Mouse (Mus musculus): ENCODE measurements around the gene Nme2. TPM values are rescaled to one million over a fixed set of nuclear protein-coding genes. Genes with fewer than 3 reads are reported as not detected.
"Not testable (repeated sequence)": the region's sequence is repeated elsewhere in the genome, so short reads cannot be mapped to it uniquely, and the experiment has no call there.

Nme2 gene
- total RNA-seq, 1 experiment from 2014 or later, result 40.9 TPM

- ATAC-seq (ENCODE audit: extremely low read depth, insufficient number of reproducible peaks, low FRiP score, poor library complexity, severe bottlenecking), result no peak
These were observed 12.7 kb upstream of the Nme2 start for GRCm38 (mm10) chr11:93968848-93969128.

DNA sequence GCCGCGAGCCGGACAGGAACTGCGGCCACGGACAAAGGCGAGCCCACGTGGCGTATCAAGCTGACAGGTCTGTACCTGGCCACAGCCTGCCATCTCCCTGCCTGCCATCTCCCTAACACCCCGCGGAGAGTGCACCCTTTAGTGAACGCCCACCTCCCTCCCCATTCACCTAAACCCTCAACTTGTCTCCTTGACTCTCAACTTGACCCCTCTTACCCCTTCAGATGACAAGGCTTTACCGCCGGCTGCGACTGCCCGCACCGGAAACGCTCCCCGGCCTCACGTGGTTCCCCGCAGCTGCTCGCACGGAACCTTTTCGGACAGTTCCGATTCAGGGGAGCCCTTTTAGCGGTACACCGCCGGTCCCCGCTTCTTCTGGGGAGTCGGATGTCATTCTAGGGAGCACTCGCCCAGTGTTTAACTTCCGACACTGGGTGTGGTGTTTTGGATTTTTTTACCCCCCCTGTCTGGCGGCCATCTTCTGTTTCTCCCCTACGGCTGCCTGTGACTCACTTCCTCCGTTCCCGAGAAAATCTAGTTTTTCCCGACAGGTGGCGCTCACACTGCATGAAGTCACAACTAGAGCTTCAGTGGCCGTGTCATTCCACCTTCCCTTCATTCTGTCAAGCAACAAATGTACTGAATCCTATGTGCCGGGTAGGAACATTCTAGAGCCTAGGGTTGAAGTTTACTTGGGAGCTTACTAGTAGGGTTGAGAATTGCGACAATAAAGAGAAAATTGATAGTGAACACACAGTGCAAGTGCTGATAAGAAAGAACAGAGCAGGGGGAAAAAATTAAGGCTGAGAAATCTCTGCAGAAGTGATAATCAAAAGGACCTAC lies 12.2 kb upstream of the Nme2 start, which contains the start of the genes Gm20390 and Nme1:
Gene Gm20390 (minus strand): TSS at position 289 of the 843 bp plus-strand sequence.
Gene Nme1 (minus strand): TSS at position 517 of the 843 bp plus-strand sequence.
- ATAC-seq (ENCODE audit: extremely low read depth, insufficient number of reproducible peaks, low FRiP score, poor library complexity, severe bottlenecking), result peak; percentile 97

DNA sequence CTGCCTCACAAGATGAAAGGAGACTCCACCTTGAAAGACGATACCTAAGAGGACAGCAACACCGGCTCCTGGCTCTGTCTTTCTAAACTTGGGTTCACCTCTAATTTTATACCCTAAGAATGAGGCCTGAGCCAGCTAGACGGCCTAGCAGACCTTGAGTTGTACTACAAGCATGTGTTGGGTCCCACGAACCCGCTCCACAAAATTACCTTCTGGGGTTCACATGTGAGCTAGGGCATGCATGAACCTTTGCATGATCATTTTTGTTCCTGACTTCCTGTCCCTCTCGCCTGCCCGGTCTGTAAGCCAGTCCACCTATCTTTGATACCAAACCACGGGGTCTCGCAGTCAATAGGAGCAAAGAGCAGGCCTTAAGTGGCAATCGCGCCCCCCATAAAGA lies 11.3 kb upstream of the Nme2 start:
- ATAC-seq (ENCODE audit: extremely low read depth, insufficient number of reproducible peaks, low FRiP score, poor library complexity, severe bottlenecking), result no peak

GRCm38 (mm10) chr11:93965391-93965790 lies 9.3 kb upstream of the Nme2 start:
- no peak for ATAC-seq (ENCODE audit: extremely low read depth, insufficient number of reproducible peaks, low FRiP score, poor library complexity, severe bottlenecking)

DNA sequence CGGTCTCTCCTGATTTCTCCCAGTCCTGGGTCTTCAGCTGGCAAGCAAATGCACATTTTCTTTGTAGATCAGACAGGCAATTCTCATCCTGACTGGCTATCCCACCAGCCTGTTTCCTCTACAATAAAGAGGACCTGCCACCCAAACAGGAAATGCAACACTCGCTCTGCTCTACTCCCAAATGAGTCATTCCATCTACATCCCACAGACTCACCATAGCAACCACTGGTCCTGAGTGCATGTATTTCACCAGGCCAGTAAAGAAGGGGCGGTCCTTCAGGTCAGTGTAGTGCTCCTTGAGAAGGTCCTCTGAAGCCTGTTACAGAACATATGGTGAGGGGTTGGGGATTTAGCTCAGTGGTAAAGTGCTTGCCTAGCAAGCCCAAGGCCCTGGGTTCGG lies 7.0 kb upstream of the Nme2 start:
- no peak for ATAC-seq (ENCODE audit: extremely low read depth, insufficient number of reproducible peaks, low FRiP score, poor library complexity, severe bottlenecking)

GRCm38 (mm10) chr11:93961482-93961881 lies 5.4 kb upstream of the Nme2 start:
- ATAC-seq (ENCODE audit: extremely low read depth, insufficient number of reproducible peaks, low FRiP score, poor library complexity, severe bottlenecking), result no peak

GRCm38 (mm10) chr11:93957746-93958145 lies 1.7 kb upstream of the Nme2 start:
- ATAC-seq (ENCODE audit: extremely low read depth, insufficient number of reproducible peaks, low FRiP score, poor library complexity, severe bottlenecking), result no peak

DNA sequence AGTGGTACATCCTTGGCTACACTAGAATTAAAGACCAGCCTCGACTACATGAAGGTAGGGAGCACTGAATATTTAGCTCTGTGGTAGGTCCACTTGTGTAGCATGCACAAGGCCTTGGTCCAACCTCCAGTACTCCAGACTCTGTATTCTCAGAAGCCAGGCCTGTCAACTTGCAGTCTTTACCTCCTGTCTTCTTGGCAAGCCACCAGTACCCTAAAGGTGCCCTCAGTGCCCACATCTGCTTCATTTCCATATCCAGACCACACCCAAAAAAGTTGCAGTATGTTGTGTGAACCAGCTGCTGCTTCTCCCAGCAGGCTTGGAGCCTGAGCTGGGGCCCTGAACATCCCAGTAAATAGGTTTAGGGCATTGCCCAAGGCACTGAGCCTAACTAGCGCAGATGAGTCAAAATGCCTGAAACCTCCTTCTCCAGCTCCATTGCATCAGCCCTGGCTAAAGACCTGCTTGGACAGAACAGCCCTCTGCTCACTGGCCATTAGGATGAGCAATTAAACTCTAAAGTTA lies 1.0 kb upstream of the Nme2 start:
- ATAC-seq (ENCODE audit: extremely low read depth, insufficient number of reproducible peaks, low FRiP score, poor library complexity, severe bottlenecking), result no peak

- peak; percentile 94 for ATAC-seq (ENCODE audit: extremely low read depth, insufficient number of reproducible peaks, low FRiP score, poor library complexity, severe bottlenecking)
These were observed 556 bp downstream of the Nme2 start for GRCm38 (mm10) chr11:93955256-93956150.

GRCm38 (mm10) chr11:93954738-93955255 lies 1.3 kb downstream of the Nme2 start:
- no peak for ATAC-seq (ENCODE audit: extremely low read depth, insufficient number of reproducible peaks, low FRiP score, poor library complexity, severe bottlenecking)

- ATAC-seq (ENCODE audit: extremely low read depth, insufficient number of reproducible peaks, low FRiP score, poor library complexity, severe bottlenecking), result no peak
These were observed 3.7 kb downstream of the Nme2 start for GRCm38 (mm10) chr11:93952376-93952775.

DNA sequence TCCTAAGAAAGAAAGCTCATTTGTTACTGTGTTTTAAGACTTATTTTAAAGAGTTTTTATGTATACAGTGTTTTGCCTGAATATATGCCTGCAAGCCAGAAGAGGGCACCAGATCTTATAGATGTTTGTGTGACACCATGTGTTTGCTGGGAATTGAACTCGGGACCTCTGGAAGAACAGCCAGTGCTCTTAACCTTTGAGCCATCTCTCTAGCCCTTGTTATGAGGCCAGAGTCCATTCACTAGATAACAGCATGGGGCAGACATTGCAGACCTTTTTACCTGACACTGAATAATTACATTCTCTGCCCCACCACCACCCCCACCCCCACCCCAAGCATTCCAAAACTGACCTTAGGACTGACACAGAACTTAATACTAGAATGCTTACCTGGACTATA lies 6.0 kb downstream of the Nme2 start:
- ATAC-seq (ENCODE audit: extremely low read depth, insufficient number of reproducible peaks, low FRiP score, poor library complexity, severe bottlenecking), result no peak

- no peak for ATAC-seq (ENCODE audit: extremely low read depth, insufficient number of reproducible peaks, low FRiP score, poor library complexity, severe bottlenecking)
These were observed 7.0 kb downstream of the Nme2 start for GRCm38 (mm10) chr11:93948887-93949567.

DNA sequence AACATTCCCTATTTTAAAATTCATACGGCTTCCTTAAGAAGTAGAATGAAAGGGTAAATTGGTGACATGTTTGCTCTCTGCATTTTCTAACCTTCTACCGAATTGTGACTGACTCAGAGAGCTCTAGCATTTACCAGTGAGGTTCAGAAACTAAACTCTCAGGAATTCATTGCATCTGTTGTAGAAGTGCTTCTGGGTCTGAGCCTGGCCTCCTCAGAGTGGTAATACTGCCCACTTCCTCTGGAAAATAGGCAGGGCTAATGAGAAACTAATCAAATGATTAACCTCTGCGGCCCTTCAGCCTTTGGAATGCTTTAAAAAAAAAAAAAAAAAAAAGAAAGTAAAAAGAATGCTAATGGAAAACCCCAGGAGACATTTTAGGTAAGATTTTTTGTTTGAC lies 11.1 kb downstream of the Nme2 start:
- no peak for ATAC-seq (ENCODE audit: extremely low read depth, insufficient number of reproducible peaks, low FRiP score, poor library complexity, severe bottlenecking)

DNA sequence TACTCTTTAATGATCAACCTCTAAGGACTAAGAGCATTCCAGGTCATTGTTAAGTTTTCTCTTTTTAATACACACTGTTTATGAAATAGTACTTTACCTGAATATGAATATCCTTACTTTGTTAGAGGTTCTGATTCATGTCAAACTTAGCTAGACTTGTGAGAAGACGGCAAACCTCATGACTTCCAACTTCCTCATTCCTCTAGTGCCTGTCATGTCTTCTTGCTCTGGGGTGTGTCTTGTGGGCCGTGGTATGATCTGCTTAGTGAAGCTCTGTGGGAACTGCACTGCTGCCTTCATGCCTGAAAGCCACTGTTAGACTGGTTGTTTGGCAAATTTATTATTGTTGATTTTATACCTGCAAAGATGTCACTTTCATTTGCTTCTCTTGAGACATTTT lies 15.2 kb downstream of the Nme2 start:
- ATAC-seq (ENCODE audit: extremely low read depth, insufficient number of reproducible peaks, low FRiP score, poor library complexity, severe bottlenecking), result peak; percentile 80

DNA sequence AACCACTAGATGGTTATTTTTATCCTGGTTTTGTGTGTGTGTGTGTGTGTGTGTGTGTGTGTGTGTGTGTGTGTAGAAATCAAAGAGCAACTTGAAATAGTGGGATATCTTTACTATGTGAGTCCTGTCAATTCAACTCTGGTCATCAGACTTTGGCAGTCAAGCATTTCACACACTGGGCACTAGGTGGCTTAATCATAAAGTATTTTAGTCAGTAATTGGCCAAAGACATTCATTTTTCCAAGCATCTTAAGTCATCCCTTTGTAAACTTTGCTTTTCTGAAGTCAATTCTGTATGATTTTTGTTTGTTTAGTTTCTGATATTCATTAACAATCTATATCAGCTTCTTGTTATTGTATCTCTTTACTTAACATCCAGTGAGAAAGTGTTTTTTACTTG lies 27.0 kb downstream of the Nme2 start:
- no peak for ATAC-seq (ENCODE audit: extremely low read depth, insufficient number of reproducible peaks, low FRiP score, poor library complexity, severe bottlenecking)

GRCm38 (mm10) chr11:93915019-93915418 lies 41.0 kb downstream of the Nme2 start:
- not testable (repeated sequence) for ATAC-seq (ENCODE audit: extremely low read depth, insufficient number of reproducible peaks, low FRiP score, poor library complexity, severe bottlenecking)

GRCm38 (mm10) chr11:93911603-93912002 lies 44.5 kb downstream of the Nme2 start:
- ATAC-seq (ENCODE audit: extremely low read depth, insufficient number of reproducible peaks, low FRiP score, poor library complexity, severe bottlenecking), result no peak

DNA sequence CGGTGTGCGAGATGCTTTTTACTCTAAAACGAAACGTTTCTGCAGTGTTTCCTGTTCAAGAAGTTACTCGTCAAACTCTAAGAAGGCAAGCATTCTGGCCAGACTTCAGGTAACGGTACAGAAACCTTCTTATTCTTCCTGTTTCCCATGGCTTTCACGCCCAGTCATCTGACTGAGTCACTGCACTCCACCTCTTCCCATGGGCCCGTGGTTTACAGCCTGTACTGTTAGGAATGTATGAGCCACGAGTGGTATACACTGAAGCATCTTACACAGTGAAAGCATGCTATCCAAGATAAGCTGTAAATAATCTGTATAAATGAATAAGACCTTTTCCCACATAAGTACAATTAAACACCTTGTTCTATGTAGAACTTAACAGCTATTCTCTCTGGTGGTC lies 47.2 kb downstream of the Nme2 start:
- no peak for ATAC-seq (ENCODE audit: extremely low read depth, insufficient number of reproducible peaks, low FRiP score, poor library complexity, severe bottlenecking)

Data from neutrophil, adult 5-6 weeks (primary cell).